Mouse (Mus musculus): Measurements from ENCODE around the gene Gsk3b.

Gsk3b gene

DNA sequence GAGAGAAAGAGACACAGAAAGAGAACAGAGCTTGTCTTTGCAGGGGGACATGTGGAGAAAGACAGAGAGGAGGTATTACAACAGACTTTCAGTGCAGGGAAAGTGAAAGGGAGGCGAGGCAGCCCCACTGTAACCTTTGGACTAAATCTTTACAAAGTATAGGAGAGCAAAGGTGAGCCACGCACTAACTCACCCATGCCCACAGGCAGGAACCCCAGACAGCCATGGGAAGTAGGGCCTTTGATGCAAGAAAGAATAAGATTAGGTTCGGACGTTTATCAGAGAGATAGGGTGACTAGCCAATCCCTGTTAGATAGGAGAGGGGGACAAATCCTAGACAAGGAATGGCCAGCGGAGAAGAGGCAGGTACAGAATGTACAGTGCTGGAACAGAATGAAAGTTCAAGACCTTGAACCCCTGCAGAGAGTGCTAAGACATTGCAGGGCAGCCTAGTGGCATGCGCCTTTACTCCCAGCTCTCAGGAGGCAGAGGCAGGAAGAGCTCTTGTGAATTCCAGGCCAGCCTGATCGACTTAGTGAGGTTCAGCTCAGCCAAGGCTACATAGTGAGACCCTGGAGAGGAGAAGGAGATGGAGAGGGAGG, 193.9 kb downstream of the Gsk3b start:
- DNase-seq (ENCODE audit: low spot score) = no peak

GRCm38 (mm10) chr16:38283300-38283699, 194.5 kb downstream of the Gsk3b start:
- DNase-seq (ENCODE audit: low spot score) = peak; percentile 35

DNA sequence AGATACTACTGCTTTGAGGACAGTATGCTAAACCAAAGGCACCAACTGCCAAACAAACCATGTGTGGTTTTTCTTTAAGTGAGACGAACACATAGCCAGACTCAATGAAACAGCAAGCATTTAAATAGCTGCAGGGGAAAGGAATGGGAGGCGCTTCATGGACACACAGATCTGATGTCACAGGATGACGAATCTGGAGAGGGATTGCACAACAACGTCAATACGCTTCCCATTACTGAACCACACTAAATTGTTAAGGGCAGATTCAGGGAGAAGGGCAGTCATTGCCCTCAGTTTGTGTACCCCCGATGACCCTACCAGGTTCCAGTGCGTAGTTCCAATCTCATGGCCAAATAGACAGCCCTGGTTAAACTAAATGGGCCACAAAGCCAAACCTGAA, 197.0 kb downstream of the Gsk3b start:
- no peak for DNase-seq (ENCODE audit: low spot score)

DNA sequence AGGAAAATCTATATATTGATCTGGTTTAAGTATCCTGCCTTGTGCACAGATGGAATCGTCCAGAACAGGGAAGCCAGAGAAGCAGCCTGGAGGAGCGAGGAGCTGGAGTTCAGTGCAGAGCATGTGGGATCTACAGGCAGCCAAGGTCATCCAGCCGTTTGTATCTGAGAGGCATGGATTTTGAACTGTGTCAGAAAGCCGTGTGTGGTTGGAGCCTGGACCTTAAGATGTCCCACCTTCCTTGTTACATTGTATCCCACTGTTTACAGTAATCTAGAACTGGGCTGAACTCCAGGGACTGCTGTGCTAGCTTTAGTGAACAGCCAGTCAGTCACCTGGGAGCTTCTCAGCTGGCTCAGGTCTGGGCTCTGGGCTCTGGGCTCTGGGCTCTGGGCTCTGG, 197.7 kb downstream of the Gsk3b start:
- no peak for DNase-seq (ENCODE audit: low spot score)

- no peak for DNase-seq (ENCODE audit: low spot score)
Observed at GRCm38 (mm10) chr16:38287357-38287756, 198.6 kb downstream of the Gsk3b start.

DNA sequence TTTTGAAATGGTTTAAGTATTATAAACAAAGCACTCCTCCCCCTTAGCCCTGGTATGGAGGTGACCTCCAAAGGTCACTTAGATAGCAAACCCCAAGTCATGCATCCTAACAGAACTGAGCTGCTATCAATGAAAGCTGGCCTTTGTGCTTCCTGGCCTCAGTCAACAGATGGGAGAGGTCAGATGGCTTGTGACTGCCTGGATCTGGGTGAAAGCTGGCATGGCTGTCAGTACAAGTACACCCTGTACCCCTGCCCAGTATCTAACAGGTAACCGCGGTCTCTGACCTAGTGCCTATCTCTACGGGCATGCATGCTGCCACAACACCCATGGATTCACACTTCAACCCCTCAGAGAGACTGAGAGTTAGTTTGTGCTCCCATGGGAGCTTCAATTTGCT, 199.0 kb downstream of the Gsk3b start:
- DNase-seq (ENCODE audit: low spot score) = no peak

- peak; percentile 51 for DNase-seq (ENCODE audit: low spot score)
Observed at GRCm38 (mm10) chr16:38288851-38289250, 200.1 kb downstream of the Gsk3b start.

- no peak for DNase-seq (ENCODE audit: low spot score)
Observed at GRCm38 (mm10) chr16:38290151-38290550, 201.3 kb downstream of the Gsk3b start.

GRCm38 (mm10) chr16:38294685-38295348, 206.0 kb downstream of the Gsk3b start, which contains the start of gene Nr1i2:
TSS of gene Nr1i2 (minus strand) at chr16:38294824.
- DNase-seq (ENCODE audit: low spot score) = no peak

DNA sequence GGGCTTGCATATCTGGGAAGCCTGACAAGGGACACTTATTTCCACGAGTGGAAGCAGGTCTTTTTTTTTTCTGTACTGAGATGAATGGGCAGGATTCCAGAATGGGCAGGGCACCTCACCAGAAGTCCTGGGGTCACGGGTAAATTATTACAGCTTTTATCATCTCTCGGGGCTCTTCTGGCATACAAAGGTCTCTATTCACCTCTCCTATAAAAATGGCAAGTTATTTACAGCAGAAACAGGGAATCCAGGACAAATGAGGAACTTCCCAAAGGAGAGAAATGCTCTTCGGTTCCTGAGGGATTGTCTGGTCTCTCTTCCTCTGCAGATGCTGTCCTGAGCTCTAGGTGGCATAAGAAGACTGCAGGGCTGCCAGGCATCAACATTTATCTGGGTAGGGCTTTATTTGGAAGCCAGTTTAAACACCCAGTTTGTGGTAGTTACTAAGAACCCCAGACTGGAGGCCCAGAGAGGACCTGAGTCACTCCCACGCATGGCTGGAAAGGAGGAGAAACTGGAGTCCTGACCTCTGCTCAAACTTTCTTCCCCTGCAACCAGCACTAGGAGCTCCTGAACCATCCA, 206.6 kb downstream of the Gsk3b start:
- no peak for DNase-seq (ENCODE audit: low spot score)

All from embryo, embryonic 10.5 days (tissue).